Mouse (Mus musculus) MEL (cell line): ENCODE measurements around the gene Btk. TPM values are rescaled to one million over a fixed set of nuclear protein-coding genes. Genes with fewer than 3 reads are reported as not detected.
A peak's percentile ranks its signal among the peaks of the same experiment; 100 is the strongest.
"Not testable (repeated sequence)": the region's sequence is repeated elsewhere in the genome, so short reads cannot be mapped to it uniquely, and the experiment has no call there.

Experiments used
- DNase-seq: peaks from one replicate; pipeline ENCODE4 v3.0.0; 2011; ENCODE audit warnings: low read depth, low spot score
- H3K27ac ChIP-seq: 2 replicates; pipeline ENCODE4 v1.5.1; 2012; ENCODE audit warnings: low read depth, mild to moderate bottlenecking, control low read depth, low read length, moderate library complexity; ENCODE audit not compliant: control insufficient read depth
- H3K27me3 ChIP-seq, 2 experiments: fragments of 150-350 bp in 1 of 2; sonication (generic) in 1 of 2; 2 replicates each; pipeline ENCODE4 v1.6.1; 2012; ENCODE audit warnings: low read length in 2 of 2, mild to moderate bottlenecking in 2 of 2, improper control_type of control experiment in 1 of 2, moderate library complexity in 1 of 2; ENCODE audit not compliant: insufficient read depth in 2 of 2, control insufficient read depth in 1 of 2
- H3K36me3 ChIP-seq, 2 experiments: 2 replicates each; pipeline ENCODE4 v1.6.1; 2012 to 2014; ENCODE audit warnings: low read length in 2 of 2, improper control_type of control experiment in 1 of 2, inconsistent platforms in 1 of 2, mild to moderate bottlenecking in 1 of 2; ENCODE audit not compliant: insufficient read depth in 2 of 2, control insufficient read depth in 1 of 2
- H3K4me1 ChIP-seq, 2 experiments: fragments of 150-350 bp in 1 of 2; sonication (generic) in 1 of 2; 2 replicates each; pipeline ENCODE4 v1.6.1; 2012; ENCODE audit warnings: low read length in 2 of 2, improper control_type of control experiment in 1 of 2, mild to moderate bottlenecking in 1 of 2; ENCODE audit not compliant: insufficient read depth in 2 of 2, control insufficient read depth in 1 of 2
- H3K4me3 ChIP-seq, 2 experiments: fragments of 150-350 bp in 1 of 2; sonication (generic) in 1 of 2; 2 replicates each; pipeline ENCODE4 v1.5.1; 2012; ENCODE audit warnings: low read depth in 2 of 2, low read length in 2 of 2, mild to moderate bottlenecking in 2 of 2, moderate library complexity in 2 of 2, control low read depth in 1 of 2, improper control_type of control experiment in 1 of 2; ENCODE audit not compliant: control insufficient read depth in 1 of 2, insufficient read depth in 1 of 2
- H3K79me2 ChIP-seq: 2 replicates; pipeline ENCODE4 v1.6.1; 2012; ENCODE audit warnings: mild to moderate bottlenecking, low read length, moderate library complexity; ENCODE audit not compliant: control insufficient read depth, poor library complexity, insufficient read depth
- H3K9ac ChIP-seq: 2 replicates; pipeline ENCODE4 v1.6.1; 2012; ENCODE audit warnings: low read depth, mild to moderate bottlenecking, control low read depth, low read length, moderate library complexity; ENCODE audit not compliant: control insufficient read depth, poor library complexity, severe bottlenecking
- H3K9me3 ChIP-seq: fragments of 150-350 bp; sonication (generic); replicated peaks from 2 replicates; pipeline ENCODE4 v1.6.1; 2012; ENCODE audit warnings: mild to moderate bottlenecking, low read length, improper control_type of control experiment, moderate library complexity; ENCODE audit not compliant: insufficient read depth
- CTCF ChIP-seq, 3 experiments: IDR thresholded peaks in 2 of 3; conservative IDR thresholded peaks in 1 of 3; 2 replicates each; pipeline ENCODE4 v1.5.1; 2011 to 2012; ENCODE audit warnings: low read length in 3 of 3, low read depth in 2 of 3, mild to moderate bottlenecking in 2 of 3, improper control_type of control experiment in 1 of 3, inconsistent platforms in 1 of 3, mixed read lengths in 1 of 3, moderate library complexity in 1 of 3; ENCODE audit not compliant: control insufficient read depth in 1 of 3, insufficient read depth in 1 of 3, poor library complexity in 1 of 3, severe bottlenecking in 1 of 3
- E2F4 ChIP-seq: IDR thresholded peaks from 2 replicates; pipeline ENCODE4 v1.6.1; 2011; ENCODE audit warnings: low read depth, low read length, improper control_type of control experiment, borderline replicate concordance
- GABPA ChIP-seq: IDR thresholded peaks from 2 replicates; pipeline ENCODE4 v1.6.1; 2012; ENCODE audit warnings: low read depth, mild to moderate bottlenecking, inconsistent platforms, low read length, improper control_type of control experiment, moderate library complexity
- HCFC1 ChIP-seq: IDR thresholded peaks from 2 replicates; pipeline ENCODE4 v1.6.1; 2012; ENCODE audit warnings: low read depth, mild to moderate bottlenecking, inconsistent platforms, low read length, improper control_type of control experiment, moderate library complexity
- JUND ChIP-seq: IDR thresholded peaks from 2 replicates; pipeline ENCODE4 v1.6.1; 2011; ENCODE audit warnings: low read depth, mild to moderate bottlenecking, improper control_type of control experiment, low read length
- MAX ChIP-seq: IDR thresholded peaks from 2 replicates; pipeline ENCODE4 v1.6.1; 2011; ENCODE audit warnings: low read length, improper control_type of control experiment
- MXI1 ChIP-seq: IDR thresholded peaks from 2 replicates; pipeline ENCODE4 v1.6.1; 2011; ENCODE audit warnings: mild to moderate bottlenecking, low read depth, low read length, improper control_type of control experiment
- MYC ChIP-seq: IDR thresholded peaks from 2 replicates; pipeline ENCODE4 v1.6.1; 2011; ENCODE audit warnings: low read depth, mild to moderate bottlenecking, low read length, improper control_type of control experiment, moderate library complexity
- POLR2AphosphoS2 ChIP-seq: IDR thresholded peaks from 2 replicates; pipeline ENCODE4 v1.6.1; 2011; ENCODE audit warnings: low read length, improper control_type of control experiment
- RAD21 ChIP-seq: IDR thresholded peaks from 2 replicates; pipeline ENCODE4 v1.6.1; 2011; ENCODE audit warnings: mild to moderate bottlenecking, low read depth, low read length, improper control_type of control experiment
- SIN3A ChIP-seq: IDR thresholded peaks from 2 replicates; pipeline ENCODE4 v1.6.1; 2012; ENCODE audit warnings: low read length, improper control_type of control experiment, inconsistent platforms
- SMC3 ChIP-seq: IDR thresholded peaks from 2 replicates; pipeline ENCODE4 v1.6.1; 2011; ENCODE audit warnings: low read depth, low read length, improper control_type of control experiment
- ZC3H11A ChIP-seq: IDR thresholded peaks from 2 replicates; pipeline ENCODE4 v1.6.1; 2012; ENCODE audit warnings: low read depth, mild to moderate bottlenecking, inconsistent platforms, low read length, improper control_type of control experiment
- ZNF384 ChIP-seq: IDR thresholded peaks from 2 replicates; pipeline ENCODE4 v1.6.1; 2012; ENCODE audit warnings: low read depth, mild to moderate bottlenecking, inconsistent platforms, low read length, improper control_type of control experiment
- polyA plus RNA-seq, 2 experiments: library from polyadenylated mRNA; stranded (reverse) in 1 of 2; unstranded in 1 of 2; fragments of >175 nt in 1 of 2; fragments of >200 nt in 1 of 2; gene quantifications; 2 replicates each; pipeline versions ENCODE4 v1.2.1 to v1.2.4; 2012; ENCODE audit warnings: low replicate concordance in 2 of 2, low read depth in 1 of 2; ENCODE audit not compliant: insufficient read length in 2 of 2, insufficient read depth in 1 of 2, missing spikeins in 1 of 2
- total RNA-seq: library from RNA; depleted of rRNA; stranded (reverse); fragments of 300-350 nt; gene quantifications from 2 replicates; pipeline ENCODE4 v1.2.3, GENCODE M21; 2012

Gene Btk
- total and polyA plus RNA-seq, 3 experiments = 137 to 327 (median 291) TPM

DNA sequence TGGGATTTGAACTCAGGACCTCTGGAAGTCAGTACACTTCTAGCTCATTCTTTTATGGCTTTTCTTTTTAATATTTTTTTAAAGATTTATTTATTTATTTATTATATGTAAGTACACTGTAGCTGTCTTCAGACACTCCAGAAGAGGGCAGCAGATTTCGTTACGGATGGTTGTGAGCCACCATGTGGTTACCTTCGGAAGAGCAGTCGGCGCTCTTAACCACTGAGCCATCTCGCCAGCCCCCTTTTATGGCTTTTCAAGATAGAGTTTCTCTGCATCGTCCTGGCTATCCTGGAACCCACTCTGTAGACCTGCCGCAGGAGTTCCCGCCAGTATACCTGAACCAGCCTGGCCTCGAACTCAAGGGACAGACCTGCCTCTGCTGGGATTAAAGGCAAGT is 43.6 kb downstream of the Btk start:
- Histone ChIP-seq H3K9ac (peak overlapping the region; percentile 99), H3K36me3 (peaks cover 34 to 38% of the 10 kb centered on the region in 2 experiments), H3K27ac (peak overlapping the region; percentile 51; the same call in 1 of the 2 replicates), H3K4me3 (peak overlapping the region; percentile 92 to 97), H3K79me2 (peaks cover 30% of the 10 kb centered on the region)
- not testable (repeated sequence) for H3K9me3 ChIP-seq, H3K27me3 ChIP-seq, H3K4me1 ChIP-seq
- TF ChIP-seq ZC3H11A (0 out of 2 replicates have a peak, but pooled peaks have one; percentile 34), MAX (peak; percentile 61; the same call in 1 of the 2 replicates), CTCF (IDR thresholded peaks at IDR 0.05 in 2 of 3, conservative IDR thresholded peaks at IDR 0.05 in 1 of 3; ENCODE audit: control insufficient read depth in 1 of 3, insufficient read depth in 1 of 3, low read depth in 2 of 3, low read length in 3 of 3, poor library complexity in 1 of 3, severe bottlenecking in 1 of 3) (peak in 2 of 3 experiments; percentile 50 to 66; a peak in 4 of 6 replicates), JUND (0 out of 2 replicates have a peak, but pooled peaks have one; percentile 3), ZNF384 (0 out of 2 replicates have a peak, but pooled peaks have one; percentile 30), HCFC1 (0 out of 2 replicates have a peak, but pooled peaks have one; percentile 47), POLR2AphosphoS2 (0 out of 2 replicates have a peak, but pooled peaks have one; percentile 16), SMC3 (peak; percentile 49), E2F4 (0 out of 2 replicates have a peak, but pooled peaks have one; percentile 3), MYC (peak; percentile 73), SIN3A (peak; percentile 80), MXI1 (0 out of 2 replicates have a peak, but pooled peaks have one; percentile 23)
- peak; percentile 89 for DNase-seq

- TF ChIP-seq RAD21 = peak; percentile 20; the same call in 1 of the 2 replicates
- TF ChIP-seq CTCF (IDR thresholded peaks at IDR 0.05 in 2 of 3, conservative IDR thresholded peaks at IDR 0.05 in 1 of 3; ENCODE audit: control insufficient read depth in 1 of 3, insufficient read depth in 1 of 3, low read depth in 2 of 3, low read length in 3 of 3, poor library complexity in 1 of 3, severe bottlenecking in 1 of 3) = peak in 1 of 3 experiments; percentile 56; a peak in 2 of 6 replicates
- TF ChIP-seq GABPA = no peak
- TF ChIP-seq SMC3 = peak; percentile 36; the same call in 1 of the 2 replicates
- peak; percentile 74; the same call in 1 of the 2 replicates for TF ChIP-seq MYC
- TF ChIP-seq, all 39 proteins: peak for 4
- Histone ChIP-seq H3K4me3 (no peak overlapping the region), H3K79me2 (peaks cover 1% of the 10 kb centered on the region; the same call in 1 of the 2 replicates), H3K9ac (no peak overlapping the region), H3K9me3 (no peaks in the 10 kb centered on the region), H3K4me1 (no peaks in the 10 kb centered on the region), H3K27ac (no peak overlapping the region), H3K27me3 (no peaks in the 10 kb centered on the region), H3K36me3 (peaks cover 10 to 16% of the 10 kb centered on the region in 2 experiments)
- peak; percentile 22 for DNase-seq
Observed at GRCm38 (mm10) chrX:134533346-134533745, 50.0 kb downstream of the Btk start.
